Mouse (Mus musculus): ENCODE results near the gene Matn4.

- TF ChIP-seq CTCF (IDR thresholded peaks at IDR 0.05; ENCODE audit: low read depth), result no peak
- no peak for TF ChIP-seq EP300 (IDR thresholded peaks at IDR 0.05; ENCODE audit: low read depth)
Measured at GRCm38 (mm10) chr2:164444701-164445100, 39.7 kb upstream of the Matn4 start.
